ENCODE assay signal across 29 mouse cellular contexts in the genomic region with DNA sequence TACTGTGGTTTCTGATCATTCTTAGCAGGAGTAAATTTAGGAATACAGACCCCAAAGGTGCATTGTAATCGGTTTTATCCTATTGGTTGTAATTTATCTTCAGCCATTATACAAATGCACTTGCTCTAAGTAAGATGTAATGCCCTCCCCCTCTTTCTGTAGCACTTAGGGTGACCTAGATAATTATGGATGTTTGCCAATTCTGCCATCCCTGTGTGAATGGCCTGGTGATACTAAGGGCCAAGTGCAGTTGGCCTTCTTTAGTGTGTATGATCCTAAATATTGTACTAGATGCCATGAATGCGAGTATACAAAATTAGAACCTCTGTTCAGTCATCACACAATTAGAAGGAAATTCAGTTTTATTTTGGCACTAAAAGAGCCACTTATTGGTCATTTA.
DNase-seq lines count a peak whose midpoint lies in the region; ATAC-seq and TF ChIP-seq lines count a peak whose summit lies in the region.
"Had no signal": no experiment of that assay in that cellular context is flagged by ENCODE, and none has a peak within 500 bp of the region (broad histone marks: within the 10 kb centered on the region; RNA-seq: fewer than 3 reads in every experiment).

No protein-coding gene starts in this region.

- no peak overlapping the region for H3K4me2 ChIP-seq in hindbrain, postnatal 0 days (ENCODE audit: low read depth, low read length)
- no peak overlapping the region for H3K4me2 ChIP-seq in hindbrain, embryonic 11.5 days (replicated peaks; ENCODE audit: low read depth, low read length)
- H3K4me2 ChIP-seq in neural tube, embryonic 15.5 days: no peak overlapping the region
- H3K4me2 ChIP-seq: forebrain, embryonic 13.5 days; heart, embryonic 15.5 days; hindbrain, embryonic 13.5 days; limb, embryonic 15.5 days; liver, embryonic 13.5 days; midbrain, embryonic 13.5 days; stomach, embryonic 15.5 days had no signal

- H3K27me3 ChIP-seq in hindbrain, postnatal 0 days (ENCODE audit: insufficient read depth, low read length): no peaks in the 10 kb centered on the region
- no peaks in the 10 kb centered on the region for H3K27me3 ChIP-seq in hindbrain, embryonic 11.5 days (ENCODE audit: control insufficient read depth, insufficient read depth, low read length)
- no peaks in the 10 kb centered on the region for H3K27me3 ChIP-seq in neural tube, embryonic 15.5 days (replicated peaks)
- no peaks in the 10 kb centered on the region for H3K27me3 ChIP-seq in embryonic facial prominence, embryonic 10.5 days (replicated peaks; ENCODE audit: low read depth, poor library complexity, severe bottlenecking)
- H3K27me3 ChIP-seq: forebrain, embryonic 13.5 days; heart, embryonic 15.5 days; hindbrain, embryonic 13.5 days; limb, embryonic 15.5 days; liver, embryonic 13.5 days; megakaryocyte, embryonic 14.5 days; midbrain, embryonic 13.5 days; Patski; stomach, embryonic 15.5 days had no signal

- H3K4me1 ChIP-seq in hindbrain, postnatal 0 days (ENCODE audit: insufficient read depth, low read length): no peaks in the 10 kb centered on the region
- H3K4me1 ChIP-seq in hindbrain, embryonic 11.5 days (replicated peaks; ENCODE audit: control insufficient read depth, insufficient read depth, low read length): no peaks in the 10 kb centered on the region
- H3K4me1 ChIP-seq in neural tube, embryonic 15.5 days: no peaks in the 10 kb centered on the region
- H3K4me1 ChIP-seq in embryonic facial prominence, embryonic 10.5 days: no peaks in the 10 kb centered on the region
- H3K4me1 ChIP-seq: heart, embryonic 10.5 days; heart, embryonic 15.5 days; limb, embryonic 10.5 days; limb, embryonic 15.5 days; liver, embryonic 13.5 days; megakaryocyte, embryonic 14.5 days; stomach, embryonic 15.5 days had no signal

- H3K9ac ChIP-seq in hindbrain, postnatal 0 days (replicated peaks; ENCODE audit: low read length): no peak overlapping the region
- no peak overlapping the region for H3K9ac ChIP-seq in hindbrain, embryonic 11.5 days (ENCODE audit: low read depth, low read length)
- H3K9ac ChIP-seq in neural tube, embryonic 15.5 days (replicated peaks): no peak overlapping the region
- H3K9ac ChIP-seq: forebrain, embryonic 13.5 days; heart, embryonic 15.5 days; hindbrain, embryonic 13.5 days; limb, embryonic 15.5 days; liver, embryonic 13.5 days; midbrain, embryonic 13.5 days; stomach, embryonic 15.5 days had no signal

- ATAC-seq in hindbrain, postnatal 0 days: no peak
- ATAC-seq in hindbrain, embryonic 11.5 days (ENCODE audit: low FRiP score): no peak
- ATAC-seq in neural tube, embryonic 15.5 days (ENCODE audit: low FRiP score): no peak
- ATAC-seq: forebrain, embryonic 13.5 days; intestine, postnatal 0 days; lung, postnatal 0 days; midbrain, embryonic 13.5 days; Patski had no signal

- peak; percentile 49 for DNase-seq in hindbrain, postnatal 0 days (ENCODE audit: low spot score)
- DNase-seq in hindbrain, embryonic 11.5 days (ENCODE audit: low spot score): no peak
- DNase-seq in cerebellum, adult 11-12 months: peak; percentile 43
- DNase-seq in cerebellum, postnatal 10 days: peak; percentile 39 to 76
- DNase-seq in embryonic facial prominence, embryonic 10.5 days (ENCODE audit: low spot score): no peak
- DNase-seq in heart, adult 8-10 months (ENCODE audit: low spot score): no peak
- DNase-seq: adrenal gland, postnatal 14 days; gastrocnemius, postnatal 14 days; kidney, adult 9 months; kidney, postnatal 10 days; layer of hippocampus, postnatal 36 days; liver, embryonic 13.5 days; lung, adult 18-20 months; lung, postnatal 4 days; thymus, postnatal 14 days had no signal

- no peaks in the 10 kb centered on the region for H3K9me3 ChIP-seq in hindbrain, postnatal 0 days (ENCODE audit: low read length)
- no peaks in the 10 kb centered on the region for H3K9me3 ChIP-seq in hindbrain, embryonic 11.5 days (ENCODE audit: control insufficient read depth, low read length)
- H3K9me3 ChIP-seq in neural tube, embryonic 15.5 days (replicated peaks): no peaks in the 10 kb centered on the region
- H3K9me3 ChIP-seq in embryonic facial prominence, embryonic 10.5 days: no peaks in the 10 kb centered on the region
- H3K9me3 ChIP-seq: forebrain, embryonic 13.5 days; heart, embryonic 10.5 days; heart, embryonic 15.5 days; hindbrain, embryonic 13.5 days; limb, embryonic 10.5 days; limb, embryonic 15.5 days; liver, embryonic 13.5 days; megakaryocyte, embryonic 14.5 days; midbrain, embryonic 13.5 days; stomach, embryonic 15.5 days had no signal

- no peak for TF ChIP-seq CTCF in hindbrain, postnatal 0 days (IDR thresholded peaks at IDR 0.05; ENCODE audit: low read depth)

- WGBS in hindbrain, postnatal 0 days: 86% methylated on average over 2 of the region's 2 CpGs
- 87% methylated on average over 2 of the region's 2 CpGs for WGBS in hindbrain, embryonic 11.5 days
- WGBS in neural tube, embryonic 15.5 days: 73% methylated on average over 2 of the region's 2 CpGs
- 82% methylated on average over 2 of the region's 2 CpGs for WGBS in embryonic facial prominence, embryonic 10.5 days

- no peak overlapping the region for H3K4me3 ChIP-seq in hindbrain, postnatal 0 days (ENCODE audit: low read length)
- no peak overlapping the region for H3K4me3 ChIP-seq in hindbrain, embryonic 11.5 days (ENCODE audit: low read depth, low read length)
- no peak overlapping the region for H3K4me3 ChIP-seq in neural tube, embryonic 15.5 days (replicated peaks)
- H3K4me3 ChIP-seq in embryonic facial prominence, embryonic 10.5 days: no peak overlapping the region
- H3K4me3 ChIP-seq: forebrain, embryonic 13.5 days; heart, embryonic 10.5 days; heart, embryonic 15.5 days; hindbrain, embryonic 13.5 days; limb, embryonic 10.5 days; limb, embryonic 15.5 days; liver, embryonic 13.5 days; megakaryocyte, embryonic 14.5 days; midbrain, embryonic 13.5 days; stomach, embryonic 15.5 days had no signal

- H3K27ac ChIP-seq in hindbrain, postnatal 0 days: no peak overlapping the region
- H3K27ac ChIP-seq in hindbrain, embryonic 11.5 days (ENCODE audit: low read depth, low read length): no peak overlapping the region
- no peak overlapping the region for H3K27ac ChIP-seq in neural tube, embryonic 15.5 days (replicated peaks)
- no peak overlapping the region for H3K27ac ChIP-seq in embryonic facial prominence, embryonic 10.5 days (replicated peaks)
- H3K27ac ChIP-seq: forebrain, embryonic 13.5 days; heart, embryonic 10.5 days; heart, embryonic 15.5 days; hindbrain, embryonic 13.5 days; limb, embryonic 10.5 days; limb, embryonic 15.5 days; liver, embryonic 13.5 days; midbrain, embryonic 13.5 days; stomach, embryonic 15.5 days had no signal

- no peaks in the 10 kb centered on the region for H3K36me3 ChIP-seq in hindbrain, postnatal 0 days (ENCODE audit: insufficient read depth, low read length)
- no peaks in the 10 kb centered on the region for H3K36me3 ChIP-seq in hindbrain, embryonic 11.5 days (ENCODE audit: control insufficient read depth, insufficient read depth, low read length)
- no peaks in the 10 kb centered on the region for H3K36me3 ChIP-seq in neural tube, embryonic 15.5 days
- H3K36me3 ChIP-seq in embryonic facial prominence, embryonic 10.5 days (replicated peaks): no peaks in the 10 kb centered on the region
- H3K36me3 ChIP-seq: G1E; heart, embryonic 10.5 days; heart, embryonic 15.5 days; hindbrain, embryonic 13.5 days; limb, embryonic 10.5 days; limb, embryonic 15.5 days; liver, embryonic 13.5 days; midbrain, embryonic 13.5 days; stomach, embryonic 15.5 days had no signal

Comparison
In these comparisons a context has a peak if more than half of its experiments do, and no peak if none do; other contexts are left out.
1. DNase-seq: peak in hindbrain, postnatal 0 days (single experiment), cerebellum, adult 11-12 months (single experiment) and cerebellum, postnatal 10 days (2 of 2); none in hindbrain, embryonic 11.5 days (single experiment), embryonic facial prominence, embryonic 10.5 days (single experiment) and heart, adult 8-10 months (single experiment).